Mouse (Mus musculus) neural tube, embryonic 13.5 days (tissue): ENCODE measurements around the gene Cltc. TPM values are rescaled to one million over a fixed set of nuclear protein-coding genes. Genes with fewer than 3 reads are reported as not detected.
A peak's percentile ranks its signal among the peaks of the same experiment; 100 is the strongest.

Source experiments
- ATAC-seq: fragments of 200-750 bp; cut with Nextera tagmentation; 2 replicates; pipeline ENCODE4 v1.8.0; 2017; ENCODE audit warnings: low read depth, mild to moderate bottlenecking, moderate TSS enrichment, moderate library complexity
- H3K27ac ChIP-seq: fragments of 300-500 bp; sonication (generic); replicated peaks from 2 replicates; pipeline ENCODE4 v1.5.1; 2015; ENCODE audit warnings: moderate library complexity, mild to moderate bottlenecking, inconsistent platforms
- H3K27me3 ChIP-seq: fragments of 300-500 bp; sonication (generic); 2 replicates; pipeline ENCODE4 v1.6.1; 2015; ENCODE audit warnings: mild to moderate bottlenecking, inconsistent platforms
- H3K36me3 ChIP-seq: fragments of 300-500 bp; sonication (generic); 2 replicates; pipeline ENCODE4 v1.6.1; 2015; ENCODE audit warnings: mild to moderate bottlenecking, inconsistent platforms
- H3K4me1 ChIP-seq: fragments of 300-500 bp; sonication (generic); replicated peaks from 2 replicates; pipeline ENCODE4 v1.6.1; 2015; ENCODE audit warnings: inconsistent platforms
- H3K4me2 ChIP-seq: fragments of 300-500 bp; sonication (generic); 2 replicates; pipeline ENCODE4 v1.6.1; 2015; ENCODE audit warnings: inconsistent platforms, mild to moderate bottlenecking, moderate library complexity
- H3K4me3 ChIP-seq: fragments of 300-500 bp; sonication (generic); 2 replicates; pipeline ENCODE4 v1.5.1; 2015; ENCODE audit warnings: mild to moderate bottlenecking, inconsistent platforms
- H3K9ac ChIP-seq: fragments of 300-500 bp; sonication (generic); 2 replicates; pipeline ENCODE4 v1.6.1; 2015; ENCODE audit warnings: moderate library complexity, mild to moderate bottlenecking, inconsistent platforms
- H3K9me3 ChIP-seq: fragments of 300-500 bp; sonication (generic); 2 replicates; pipeline ENCODE4 v1.6.1; 2016; ENCODE audit warnings: inconsistent platforms
- WGBS: fragments of 180-500 bp; shearing (Covaris S2); methylation state at CpG from one replicate; pipeline ENCODE4 v1.1.7; 2015; 5-methylcytosine and 5-hydroxymethylcytosine counted together
- polyA plus RNA-seq: library from polyadenylated mRNA; unstranded; fragments of >200 nt; fragmentation: Nextera tagmentation; extraction: Ambion mirVana; gene quantifications from 2 replicates; pipeline ENCODE4 v1.2.1, GENCODE M21; 2015

The Cltc gene
- polyA plus RNA-seq, 1 experiment from 2014 or later = 140 TPM

DNA sequence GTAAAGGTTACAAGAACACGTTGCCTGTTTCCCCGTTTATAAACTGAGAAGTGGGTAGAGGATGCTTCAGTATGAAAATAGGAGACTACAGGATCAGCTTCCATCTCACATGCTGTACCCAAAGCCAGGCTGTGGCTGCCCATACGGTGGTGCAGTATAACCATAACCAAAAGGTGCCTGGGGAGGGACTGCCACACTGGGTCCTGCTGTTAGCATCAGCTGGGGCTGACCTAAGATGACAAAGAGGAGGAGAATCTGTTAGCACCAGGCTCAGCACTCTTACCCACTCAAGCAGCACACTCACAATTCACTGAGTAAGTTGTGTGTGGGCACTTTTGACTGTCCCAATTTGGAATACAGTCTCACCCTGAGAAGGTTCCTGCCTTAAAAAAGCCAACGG is 61.9 kb downstream of the Cltc start:
- no peaks in the 10 kb centered on the region for H3K27me3 ChIP-seq
- H3K4me3 ChIP-seq = no peak overlapping the region
- H3K9me3 ChIP-seq = no peaks in the 10 kb centered on the region
- H3K9ac ChIP-seq = no peak overlapping the region
- no peak overlapping the region for H3K4me2 ChIP-seq
- no peak for ATAC-seq
- H3K4me1 ChIP-seq = no peaks in the 10 kb centered on the region
- no peak overlapping the region for H3K27ac ChIP-seq
- H3K36me3 ChIP-seq = peaks cover 78% of the 10 kb centered on the region
- 66% methylated on average over 4 of the region's 4 CpGs for WGBS

DNA sequence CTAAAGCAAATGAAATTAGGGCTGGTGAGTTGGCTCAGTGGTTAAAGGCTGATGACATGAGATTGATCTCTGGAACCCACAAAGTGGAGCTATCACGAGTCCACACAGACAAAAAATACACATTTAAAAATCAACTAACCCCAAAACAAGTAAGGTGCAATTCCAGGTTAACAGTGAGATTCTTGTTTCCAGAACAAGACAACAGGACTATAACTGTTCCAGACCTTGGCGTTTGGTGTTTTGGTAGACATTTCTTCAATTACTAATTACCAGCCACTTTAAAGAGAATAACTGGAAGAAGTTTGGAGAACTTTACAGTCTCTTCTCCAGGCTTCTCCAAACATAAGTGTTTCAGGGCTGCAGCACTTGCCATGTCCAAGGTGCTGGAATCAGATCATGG is 64.8 kb downstream of the Cltc start:
- Histone ChIP-seq H3K9me3 (no peaks in the 10 kb centered on the region), H3K36me3 (peaks cover 70% of the 10 kb centered on the region), H3K4me3 (no peak overlapping the region), H3K27ac (no peak overlapping the region), H3K4me2 (no peak overlapping the region), H3K27me3 (no peaks in the 10 kb centered on the region), H3K4me1 (peaks cover 1% of the 10 kb centered on the region; the same call in 1 of the 2 replicates), H3K9ac (no peak overlapping the region)
- no peak for ATAC-seq
- WGBS = 90% methylated on average over 2 of the region's 2 CpGs

DNA sequence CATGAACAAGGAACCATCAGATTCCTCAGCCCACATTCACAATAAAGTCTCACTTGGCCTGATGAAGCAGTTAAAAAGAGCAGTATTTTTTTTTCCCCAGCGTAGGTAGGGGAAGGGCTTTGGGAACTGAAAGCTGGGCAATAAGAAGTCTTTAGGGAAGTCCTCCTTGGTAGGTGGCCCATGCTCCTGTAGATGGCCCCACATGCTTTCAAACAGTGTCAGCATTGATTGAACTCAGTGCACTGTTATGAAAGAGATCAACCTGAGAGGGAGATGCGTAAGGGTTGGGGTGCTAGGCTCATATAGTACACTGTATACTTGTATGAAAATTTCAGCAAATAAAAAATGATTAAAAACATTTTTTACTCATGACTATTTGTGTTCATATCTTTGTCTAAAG is 65.4 kb downstream of the Cltc start:
- peaks cover 7% of the 10 kb centered on the region; the same call in 1 of the 2 replicates for H3K4me1 ChIP-seq
- no peak overlapping the region for H3K4me3 ChIP-seq
- H3K4me2 ChIP-seq = no peak overlapping the region
- no peak for ATAC-seq
- peaks cover 64% of the 10 kb centered on the region for H3K36me3 ChIP-seq
- no peaks in the 10 kb centered on the region for H3K27me3 ChIP-seq
- H3K27ac ChIP-seq = no peak overlapping the region
- WGBS = 95% methylated on average over 2 of the region's 2 CpGs
- no peaks in the 10 kb centered on the region for H3K9me3 ChIP-seq
- no peak overlapping the region for H3K9ac ChIP-seq

DNA sequence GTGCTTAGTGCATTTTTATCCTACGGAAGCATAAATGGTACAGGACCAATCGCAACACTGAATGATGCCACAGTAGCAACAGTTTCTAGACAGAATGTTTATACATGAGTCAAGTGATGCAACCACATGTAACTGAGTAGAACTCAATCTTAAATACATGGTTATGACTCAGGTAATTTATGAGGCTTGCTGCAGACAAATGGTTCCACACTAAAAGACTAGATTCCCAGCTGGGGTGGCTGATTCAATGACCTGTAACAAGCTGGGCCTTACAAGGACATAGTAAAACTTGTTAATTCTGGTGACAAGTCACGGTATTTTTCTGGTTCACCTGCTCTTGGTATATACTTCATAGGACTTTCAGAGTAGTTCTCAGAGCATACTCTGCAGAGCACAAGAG is 65.9 kb downstream of the Cltc start:
- Histone ChIP-seq H3K4me3 (no peak overlapping the region), H3K27me3 (no peaks in the 10 kb centered on the region), H3K27ac (no peak overlapping the region), H3K9ac (no peak overlapping the region), H3K9me3 (no peaks in the 10 kb centered on the region), H3K4me2 (no peak overlapping the region), H3K36me3 (peaks cover 60% of the 10 kb centered on the region), H3K4me1 (peaks cover 10% of the 10 kb centered on the region; the same call in 1 of the 2 replicates)
- WGBS = 96% methylated on average over 3 of the region's 3 CpGs
- no peak for ATAC-seq

DNA sequence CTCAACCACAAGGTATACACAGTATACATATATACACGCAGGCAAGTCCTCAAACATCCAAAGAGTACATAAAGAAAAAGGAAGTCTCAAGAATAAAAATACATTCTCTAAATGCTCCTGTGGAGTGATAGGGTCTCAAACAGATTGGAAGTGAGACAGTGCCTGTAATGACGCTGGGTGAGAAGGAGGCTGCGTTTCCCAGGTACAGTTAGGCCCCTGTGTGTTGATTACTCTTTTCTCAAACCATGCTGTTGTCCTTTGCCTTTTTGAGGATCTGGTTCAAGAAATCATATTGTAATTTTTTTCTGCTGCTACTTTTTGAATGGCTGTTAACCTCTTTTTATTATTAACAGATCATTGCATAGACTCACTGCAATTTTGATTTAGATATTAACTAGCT is 67.0 kb downstream of the Cltc start:
- Histone ChIP-seq H3K4me3 (no peak overlapping the region), H3K36me3 (peaks cover 56% of the 10 kb centered on the region), H3K4me1 (peaks cover 21% of the 10 kb centered on the region), H3K9ac (no peak overlapping the region), H3K27ac (no peak overlapping the region), H3K9me3 (no peaks in the 10 kb centered on the region), H3K27me3 (no peaks in the 10 kb centered on the region), H3K4me2 (no peak overlapping the region)
- no peak for ATAC-seq
- WGBS = 91% methylated on average over 3 of the region's 3 CpGs

DNA sequence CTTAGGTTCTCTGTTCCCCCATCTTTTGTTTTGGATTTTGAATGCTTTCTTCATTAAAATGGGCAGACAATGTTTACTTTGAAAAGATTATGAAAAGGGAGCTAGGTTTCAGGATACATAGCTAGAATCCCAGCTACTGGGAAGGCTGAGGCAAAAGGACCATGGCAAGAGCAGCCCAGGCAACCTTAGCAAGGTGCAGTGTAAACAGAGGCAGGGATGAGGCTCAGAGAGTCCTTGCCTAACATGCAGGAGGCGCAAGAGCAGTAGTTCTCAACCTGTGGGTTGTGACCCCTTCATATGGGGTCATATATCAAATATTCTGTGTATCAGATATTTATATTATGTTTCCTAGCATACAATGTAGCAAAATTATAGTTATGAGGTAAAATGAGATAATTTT is 72.0 kb downstream of the Cltc start:
- Histone ChIP-seq H3K36me3 (peaks cover 14% of the 10 kb centered on the region), H3K4me2 (peak overlapping the region; percentile 91), H3K27me3 (no peaks in the 10 kb centered on the region), H3K4me3 (no peak overlapping the region), H3K27ac (no peak overlapping the region), H3K9ac (peak overlapping the region; percentile 93; the same call in 1 of the 2 replicates), H3K4me1 (peaks cover 51% of the 10 kb centered on the region), H3K9me3 (no peaks in the 10 kb centered on the region)
- no peak for ATAC-seq
- 88% methylated on average over 1 of the region's 1 CpGs for WGBS

DNA sequence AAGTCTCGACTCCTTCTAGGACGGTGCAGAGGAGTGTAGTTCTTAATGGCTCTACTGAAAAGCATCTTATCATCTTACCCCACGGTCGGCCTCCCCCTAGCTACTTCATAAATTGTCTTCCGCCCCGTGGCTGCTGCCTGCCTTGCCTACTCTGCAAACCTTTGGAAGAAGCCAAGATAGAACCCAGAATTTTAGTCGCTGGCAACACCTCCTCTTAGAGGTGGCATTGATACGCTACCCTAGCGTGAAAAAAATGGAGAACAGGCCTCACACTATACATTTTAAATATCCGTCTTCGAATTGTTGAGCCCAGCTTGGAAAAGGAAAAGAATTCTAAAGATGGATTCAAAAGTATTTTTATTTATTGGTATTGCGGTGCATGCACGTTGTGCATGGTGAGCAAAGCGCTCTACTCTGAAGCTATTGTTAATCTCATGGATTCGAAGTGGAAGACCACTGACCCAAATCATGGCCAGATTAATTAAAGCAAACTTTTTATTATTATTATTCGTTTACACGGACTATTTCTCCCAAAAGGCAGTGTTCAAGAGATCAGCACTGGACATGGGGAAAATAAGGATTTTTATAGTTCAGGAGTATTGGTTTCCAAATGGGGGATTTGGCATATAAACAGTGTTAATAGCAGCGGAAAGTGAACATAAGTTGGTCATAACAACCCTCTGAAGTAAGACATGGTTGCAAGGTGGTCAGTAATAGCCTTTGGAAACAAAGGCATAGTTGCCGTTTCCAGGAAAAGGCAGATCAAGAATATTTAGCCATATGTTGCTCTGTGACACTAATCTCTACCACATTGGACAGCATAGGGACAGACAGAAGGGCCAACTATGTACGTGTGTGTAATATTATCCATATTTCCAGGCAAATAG is 73.0 kb downstream of the Cltc start:
- H3K4me1 ChIP-seq = peaks cover 51% of the 10 kb centered on the region
- 11% methylated on average over 20 of the region's 20 CpGs for whole genome bisulfite sequencing
- peak overlapping the region; percentile 92 for H3K27ac ChIP-seq
- peak overlapping the region; percentile 93 for H3K9ac ChIP-seq
- H3K4me3 ChIP-seq = peak overlapping the region; percentile 89
- H3K27me3 ChIP-seq = no peaks in the 10 kb centered on the region
- peaks cover 4% of the 10 kb centered on the region for H3K36me3 ChIP-seq
- no peak; the same call in 1 of the 2 replicates for ATAC-seq
- no peaks in the 10 kb centered on the region for H3K9me3 ChIP-seq
- H3K4me2 ChIP-seq = peak overlapping the region; percentile 91

DNA sequence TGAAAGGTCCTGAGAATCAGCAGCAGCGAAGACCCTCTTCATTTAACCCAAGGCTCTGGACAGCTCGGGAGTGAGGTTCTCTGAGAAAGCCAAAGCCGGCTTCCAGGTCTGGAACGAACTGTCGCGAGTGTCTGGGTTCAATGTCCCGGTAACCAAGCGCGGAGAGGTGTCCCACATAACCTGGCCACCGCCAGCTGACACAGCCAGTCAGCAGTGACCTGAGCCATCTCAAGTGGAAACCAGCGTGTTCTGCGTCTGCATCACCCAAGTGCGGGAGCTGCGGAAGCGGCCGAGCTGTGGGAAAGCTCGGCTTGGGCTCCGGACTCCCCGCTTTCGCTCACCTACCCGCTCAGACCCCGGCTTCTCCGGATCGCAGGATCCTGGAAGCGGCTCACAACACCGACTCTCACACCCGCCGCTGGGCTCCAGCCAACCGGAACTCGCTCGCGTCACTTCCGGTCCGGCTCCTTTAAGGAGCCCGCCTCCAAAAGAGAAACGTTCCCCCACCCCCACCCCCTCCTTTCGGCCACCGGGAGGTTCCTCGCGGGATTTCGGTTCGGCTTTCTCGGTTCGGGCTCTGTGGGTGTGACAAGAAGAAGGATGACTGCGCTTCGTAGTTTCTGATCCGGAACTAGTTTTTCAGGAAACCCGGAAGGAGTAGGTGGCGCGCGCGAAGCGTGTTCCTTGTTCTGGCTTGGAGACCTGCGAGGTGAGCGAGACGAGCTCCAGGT is 73.8 kb downstream of the Cltc start, which contains the start of the genes Vmp1 and Ptrh2:
Gene Vmp1 (minus strand): TSS at position 442 of the 731 bp plus-strand sequence.
Gene Ptrh2 (plus strand): TSS at position 591 of the 731 bp plus-strand sequence.
- Histone ChIP-seq H3K9ac (peak within 1 kb of the TSS; percentile 93), H3K9me3 (no peaks in the 10 kb centered on the region), H3K27me3 (no peaks in the 10 kb centered on the region), H3K36me3 (peaks cover 3% of the 10 kb centered on the region; the same call in 1 of the 2 replicates), H3K4me1 (peaks cover 51% of the 10 kb centered on the region), H3K4me3 (peak within 1 kb of the TSS; percentile 89), H3K4me2 (peak within 1 kb of the TSS; percentile 91), H3K27ac (peak within 1 kb of the TSS; percentile 92)
- under 1% methylated on average over 56 of the region's 56 CpGs for WGBS
- ATAC-seq = peak; percentile 97

DNA sequence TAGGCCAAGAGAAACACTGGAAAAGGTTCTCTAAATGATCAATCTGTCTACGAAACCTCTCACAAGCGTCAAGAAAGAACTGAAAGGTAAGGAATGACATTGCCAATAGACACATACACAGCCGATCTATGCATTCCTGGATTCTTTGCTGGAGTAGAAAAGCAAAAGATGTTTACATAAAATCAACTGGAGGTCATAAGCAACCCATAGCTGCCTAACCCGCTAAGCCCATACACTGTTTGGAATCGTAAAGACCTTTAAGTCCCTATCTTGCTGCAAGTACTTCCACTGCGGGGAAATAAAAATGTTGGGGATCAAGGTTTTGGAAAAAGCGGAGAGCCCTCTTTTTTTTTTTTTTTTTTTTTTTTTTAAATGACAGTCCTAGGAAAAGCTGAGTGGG is 74.5 kb downstream of the Cltc start:
- WGBS = 44% methylated on average over 7 of the region's 7 CpGs
- H3K4me2 ChIP-seq = peak overlapping the region; percentile 91
- H3K27me3 ChIP-seq = no peaks in the 10 kb centered on the region
- no peaks in the 10 kb centered on the region; the same call in 1 of the 2 replicates for H3K36me3 ChIP-seq
- ATAC-seq = no peak
- no peaks in the 10 kb centered on the region for H3K9me3 ChIP-seq
- H3K4me1 ChIP-seq = peaks cover 51% of the 10 kb centered on the region
- H3K9ac ChIP-seq = peak overlapping the region; percentile 93
- H3K27ac ChIP-seq = peak overlapping the region; percentile 92; the same call in 1 of the 2 replicates
- peak overlapping the region; percentile 89 for H3K4me3 ChIP-seq

DNA sequence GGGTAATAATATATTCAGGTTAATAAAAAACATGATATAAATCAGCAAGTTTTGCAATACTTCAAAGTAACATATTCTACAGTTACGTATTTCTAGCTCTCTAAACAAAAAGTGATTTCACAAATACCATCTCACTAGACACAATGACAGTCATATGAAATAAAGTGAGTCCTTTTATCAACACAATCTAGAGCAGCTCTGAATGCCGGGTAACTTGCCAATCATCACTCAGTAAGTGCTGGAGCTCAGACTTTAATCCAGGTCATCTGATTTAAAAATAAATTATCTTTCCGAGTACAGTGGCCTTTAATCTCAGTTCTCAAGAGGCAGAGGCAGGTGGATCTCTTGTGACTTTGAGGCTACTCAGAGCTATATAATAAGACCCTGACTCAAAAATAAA is 75.9 kb downstream of the Cltc start:
- Histone ChIP-seq H3K27ac (no peak overlapping the region), H3K4me1 (peaks cover 41% of the 10 kb centered on the region), H3K27me3 (no peaks in the 10 kb centered on the region), H3K9ac (no peak overlapping the region), H3K4me3 (no peak overlapping the region), H3K36me3 (no peaks in the 10 kb centered on the region), H3K4me2 (no peak overlapping the region), H3K9me3 (no peaks in the 10 kb centered on the region)
- no peak for ATAC-seq
- WGBS = 91% methylated on average over 3 of the region's 3 CpGs

DNA sequence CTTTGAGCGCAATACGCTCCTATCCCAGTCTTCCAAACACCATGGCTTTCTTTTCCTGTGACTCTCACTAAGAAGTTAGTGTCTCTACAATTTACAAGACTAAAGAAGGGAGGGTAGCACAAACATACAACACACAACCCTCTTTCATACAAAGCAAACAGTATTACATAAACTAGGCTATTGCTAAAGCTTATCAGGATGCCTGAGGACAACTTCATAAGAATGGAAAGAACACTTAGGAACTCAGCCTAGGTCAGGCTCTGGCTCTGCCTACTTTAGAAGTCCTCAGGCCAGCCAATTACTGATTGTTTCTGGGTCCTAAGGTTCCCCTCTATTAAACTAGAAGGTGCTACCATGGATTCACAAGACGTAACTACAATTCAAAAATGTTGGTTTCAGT is 76.6 kb downstream of the Cltc start:
- no peaks in the 10 kb centered on the region for H3K36me3 ChIP-seq
- ATAC-seq = no peak
- no peak overlapping the region for H3K4me2 ChIP-seq
- no peaks in the 10 kb centered on the region for H3K9me3 ChIP-seq
- H3K27ac ChIP-seq = no peak overlapping the region
- 94% methylated on average over 3 of the region's 3 CpGs for WGBS
- peaks cover 34% of the 10 kb centered on the region for H3K4me1 ChIP-seq
- H3K9ac ChIP-seq = no peak overlapping the region
- H3K27me3 ChIP-seq = no peaks in the 10 kb centered on the region
- H3K4me3 ChIP-seq = no peak overlapping the region

DNA sequence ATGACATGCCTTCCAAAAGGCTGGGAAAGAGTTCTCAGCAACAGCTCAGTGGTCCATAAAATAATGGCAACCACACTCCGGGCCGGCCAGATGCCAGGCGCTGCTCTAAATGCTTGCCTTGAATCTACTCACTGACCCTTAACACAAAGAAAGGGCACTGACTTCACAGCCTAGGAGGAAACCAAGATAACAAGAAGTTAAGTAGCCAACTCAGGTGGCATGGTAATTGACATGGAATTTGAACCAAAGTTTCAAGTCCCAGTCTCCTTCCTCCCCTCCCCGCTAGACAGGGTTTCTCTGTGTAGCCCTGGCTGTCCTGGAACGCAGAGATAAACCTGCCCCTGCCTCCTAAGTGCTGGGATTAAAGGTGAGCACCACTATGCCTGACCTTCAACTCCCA is 78.4 kb downstream of the Cltc start:
- Histone ChIP-seq H3K27ac (no peak overlapping the region), H3K4me2 (no peak overlapping the region), H3K4me3 (no peak overlapping the region), H3K27me3 (no peaks in the 10 kb centered on the region), H3K36me3 (no peaks in the 10 kb centered on the region), H3K4me1 (peaks cover 19% of the 10 kb centered on the region), H3K9ac (no peak overlapping the region), H3K9me3 (no peaks in the 10 kb centered on the region)
- WGBS = 75% methylated on average over 5 of the region's 5 CpGs
- ATAC-seq = no peak
